Mouse (Mus musculus) kidney, adult 8-10 months (tissue): ENCODE results near the gene Uhrf1.
A peak's percentile ranks its signal among the peaks of the same experiment; 100 is the strongest.

ENCODE experiments used
- DNase-seq, 2 experiments: peaks; one replicate each; pipeline ENCODE4 v3.0.0; 2022

The Uhrf1 gene

DNA sequence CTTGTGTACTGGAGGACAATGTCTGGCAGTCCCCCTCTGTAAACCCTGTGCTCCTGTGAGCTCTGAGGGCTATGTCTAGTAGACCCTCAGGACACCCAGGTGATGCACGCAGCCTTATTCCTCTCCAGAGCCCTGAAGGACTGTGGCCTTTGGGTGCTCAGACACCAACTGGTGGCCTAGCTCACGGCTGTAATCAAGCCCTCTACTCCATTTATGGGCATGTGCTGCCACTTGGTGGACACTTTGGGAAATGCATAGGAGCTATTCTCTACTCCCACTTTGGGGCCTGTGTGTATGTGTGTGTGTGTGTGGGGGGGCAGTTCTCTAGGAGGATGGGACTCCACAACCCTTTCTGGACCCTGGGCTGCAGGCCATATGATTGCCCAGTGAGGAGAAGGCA is 47.6 kb downstream of the Uhrf1 start:
- DNase-seq = peak; percentile 45 to 82

DNA sequence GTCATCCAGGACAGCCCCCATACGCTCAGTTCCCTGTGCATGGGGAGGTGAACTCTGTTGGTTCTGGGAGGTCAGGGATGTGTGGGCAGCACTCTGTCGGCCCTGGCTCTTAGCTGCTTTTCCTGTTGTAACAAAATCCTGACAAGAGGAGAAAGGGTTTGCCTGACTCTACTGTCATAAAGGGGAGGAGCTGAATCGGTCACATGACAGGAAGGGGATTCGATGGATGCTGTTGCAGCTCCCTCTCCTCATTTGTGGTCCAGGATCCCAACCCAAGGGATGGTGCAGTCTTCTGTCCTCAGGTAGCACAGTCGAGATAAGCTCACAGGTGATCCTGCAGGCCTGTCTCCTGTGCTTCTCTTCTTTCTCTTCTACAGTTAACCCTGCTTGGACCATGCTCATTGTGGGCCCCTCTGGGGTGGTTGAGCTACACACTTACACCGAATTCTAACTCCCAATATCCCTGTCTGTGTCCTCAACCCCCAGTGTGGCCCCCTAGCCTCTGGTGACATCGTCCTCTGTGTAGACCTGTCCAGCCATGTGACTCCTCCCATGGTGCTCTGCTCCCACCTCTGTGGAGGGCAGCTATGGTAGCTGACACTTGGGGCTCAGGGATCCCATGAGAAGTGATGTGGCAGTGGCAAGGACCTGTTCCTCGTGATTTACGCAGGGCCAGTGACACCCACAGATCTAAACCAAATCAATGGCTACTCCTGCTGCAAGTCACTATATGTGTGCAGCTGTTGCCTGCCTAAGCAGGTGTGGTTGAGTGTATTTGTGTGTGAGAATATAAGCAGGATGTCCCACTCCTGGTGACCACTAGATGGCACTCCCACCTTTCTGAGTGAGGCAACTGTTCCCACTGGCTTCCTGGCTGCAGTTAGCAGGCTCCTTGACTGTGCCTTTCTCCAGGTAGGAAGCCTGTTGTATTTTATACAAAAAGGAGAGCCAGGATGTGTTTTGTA is 54.1 kb downstream of the Uhrf1 start:
- DNase-seq = peak; percentile 55 to 77

DNA sequence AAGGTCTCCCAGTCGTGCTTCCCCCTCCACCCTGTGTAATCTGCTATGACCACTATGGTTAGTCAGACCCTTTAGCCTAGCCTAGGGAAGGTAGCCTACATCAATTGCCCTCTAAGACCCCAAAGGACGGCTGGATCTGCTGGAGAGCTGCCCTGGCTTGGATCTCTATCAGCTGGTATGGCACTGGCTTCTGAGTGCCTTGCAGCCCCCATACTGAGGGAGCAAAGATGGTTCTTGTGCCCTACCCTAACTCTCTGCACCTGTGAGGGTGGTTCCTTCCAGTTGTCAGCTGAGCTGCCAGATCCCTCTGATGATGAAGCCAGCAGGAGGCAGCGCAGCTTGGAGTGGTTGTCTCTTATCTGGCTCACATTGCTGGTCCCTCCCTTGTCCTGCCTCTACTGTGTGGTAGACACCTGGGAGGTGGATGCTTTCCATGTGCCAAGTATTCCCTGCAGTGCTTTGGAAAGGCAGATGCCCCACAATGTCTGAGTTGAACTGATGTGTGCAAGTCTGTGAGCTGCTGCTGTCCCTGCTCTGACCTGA is 56.1 kb downstream of the Uhrf1 start:
- DNase-seq = no peak

DNA sequence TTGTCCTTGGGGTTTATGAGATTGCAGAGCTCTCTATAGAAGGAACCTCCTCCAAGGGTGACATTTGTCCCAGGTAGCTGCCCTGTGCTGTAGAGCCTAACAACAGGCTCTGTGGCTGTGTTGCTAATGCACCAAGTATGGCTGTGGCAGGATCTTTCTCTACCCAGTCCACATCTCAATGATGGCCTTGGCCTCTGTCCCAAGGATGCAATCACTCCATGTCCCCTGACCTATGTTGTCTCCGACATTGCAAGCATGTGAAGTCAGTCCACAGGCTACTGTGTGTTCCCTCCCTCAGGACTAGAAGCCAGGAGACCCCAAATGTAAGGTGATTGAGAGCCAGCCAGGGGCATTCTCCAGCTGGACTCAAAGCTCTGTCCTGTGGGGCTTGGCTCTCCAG is 56.7 kb downstream of the Uhrf1 start:
- no peak for DNase-seq

DNA sequence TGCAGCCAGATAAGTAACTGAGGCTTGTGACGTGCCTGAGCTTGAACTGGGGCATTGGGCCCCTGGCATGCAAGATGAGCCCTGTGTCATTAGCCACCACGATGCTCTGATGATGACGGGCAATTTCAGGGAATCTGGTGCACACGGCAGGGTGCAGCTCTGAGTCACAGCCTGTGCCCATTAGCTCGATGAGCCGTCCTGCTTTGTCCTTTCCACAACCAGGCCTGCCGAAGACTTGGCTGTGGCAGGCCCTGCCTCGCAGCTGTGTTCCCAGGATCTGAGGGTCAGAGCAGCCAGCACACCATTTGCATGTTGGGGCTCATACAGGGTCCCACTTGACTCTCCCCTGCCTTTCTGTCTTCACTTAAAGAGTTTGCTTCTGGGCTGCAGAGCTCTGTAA is 57.3 kb downstream of the Uhrf1 start:
- DNase-seq = no peak

DNA sequence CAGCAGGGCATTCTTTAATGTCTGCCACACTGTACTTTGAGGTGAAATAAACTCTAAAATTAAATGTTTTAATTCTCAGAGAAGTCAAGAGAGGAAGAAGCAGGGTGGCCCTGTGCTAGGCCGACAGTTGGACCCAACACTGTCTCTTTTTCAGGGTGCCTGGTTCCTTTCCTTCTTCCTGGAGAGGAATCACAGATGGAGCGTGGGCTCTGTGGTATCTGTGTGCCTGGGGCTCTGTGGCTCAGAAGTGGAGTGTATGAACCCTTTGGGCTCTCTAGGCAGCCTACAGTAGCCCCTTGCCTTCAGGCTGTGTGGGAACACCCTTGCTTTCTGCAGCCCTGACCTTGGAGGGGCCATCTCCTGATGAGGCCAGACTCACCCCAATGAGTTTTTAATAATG is 58.4 kb downstream of the Uhrf1 start:
- no peak for DNase-seq

DNA sequence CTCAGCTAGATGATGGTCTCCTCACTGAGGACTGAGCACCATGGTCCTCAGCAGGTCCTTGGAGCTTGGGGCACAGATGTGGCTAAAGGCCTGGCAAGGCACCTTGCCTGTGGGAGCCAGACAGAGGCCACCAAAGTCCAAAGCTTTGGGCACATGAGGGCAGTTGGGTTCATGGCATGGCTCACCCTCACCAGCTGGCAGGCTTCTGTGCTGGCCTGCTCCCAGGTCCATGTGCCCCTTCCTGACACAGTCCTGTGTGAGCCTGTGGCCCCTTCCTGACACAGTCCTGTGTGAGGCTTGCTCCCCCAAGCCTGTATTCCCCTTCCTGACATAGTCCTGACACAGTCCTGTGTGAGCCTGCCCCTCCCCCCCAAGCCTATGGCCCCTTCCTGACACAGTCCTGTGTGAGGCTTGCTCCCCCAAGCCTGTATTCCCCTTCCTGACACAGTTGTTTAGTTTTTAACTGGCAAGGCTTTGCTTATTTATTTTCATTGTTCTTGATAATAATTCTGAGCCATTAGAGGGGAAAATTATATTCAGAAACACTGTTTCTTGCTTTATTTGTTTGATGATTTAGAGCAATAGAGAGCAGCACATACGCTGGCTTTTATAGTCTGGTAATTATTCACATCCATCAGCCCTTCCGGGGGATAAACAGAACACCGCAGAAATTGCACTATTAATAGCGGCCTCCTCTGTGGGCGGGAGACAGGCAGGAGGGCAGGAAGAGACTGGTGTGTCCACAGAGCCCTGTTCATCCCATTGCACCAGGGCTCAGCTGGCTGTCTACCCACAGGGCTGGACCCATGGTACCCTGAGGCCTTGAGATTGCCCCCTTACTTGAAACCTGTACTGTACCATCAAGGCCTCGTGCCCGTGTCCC is 62.9 kb downstream of the Uhrf1 start:
- DNase-seq = no peak

DNA sequence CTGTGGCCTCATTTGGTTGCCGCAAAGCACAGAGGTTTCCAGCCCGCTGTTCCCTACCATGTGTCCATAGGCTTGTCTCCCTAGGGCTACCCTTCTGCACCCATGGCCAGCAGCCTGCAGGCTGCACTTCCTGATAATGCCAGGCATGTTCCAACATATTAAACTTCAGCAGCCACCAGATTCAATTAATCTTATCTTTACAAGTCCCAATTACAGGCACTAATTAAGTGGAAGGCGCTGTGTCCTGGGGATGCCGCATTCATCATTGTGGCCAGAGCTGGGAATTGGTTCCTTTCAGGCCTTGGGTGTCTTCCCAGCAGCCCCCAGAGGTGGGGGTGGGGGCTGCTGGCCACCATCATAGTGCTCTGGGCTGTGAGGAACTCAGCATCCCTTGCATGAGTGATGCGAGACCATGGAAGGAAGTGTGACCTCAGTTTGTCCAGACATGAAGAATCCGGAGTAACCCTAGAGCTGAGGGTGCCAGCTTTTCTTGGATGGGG is 65.2 kb downstream of the Uhrf1 start:
- DNase-seq = no peak

DNA sequence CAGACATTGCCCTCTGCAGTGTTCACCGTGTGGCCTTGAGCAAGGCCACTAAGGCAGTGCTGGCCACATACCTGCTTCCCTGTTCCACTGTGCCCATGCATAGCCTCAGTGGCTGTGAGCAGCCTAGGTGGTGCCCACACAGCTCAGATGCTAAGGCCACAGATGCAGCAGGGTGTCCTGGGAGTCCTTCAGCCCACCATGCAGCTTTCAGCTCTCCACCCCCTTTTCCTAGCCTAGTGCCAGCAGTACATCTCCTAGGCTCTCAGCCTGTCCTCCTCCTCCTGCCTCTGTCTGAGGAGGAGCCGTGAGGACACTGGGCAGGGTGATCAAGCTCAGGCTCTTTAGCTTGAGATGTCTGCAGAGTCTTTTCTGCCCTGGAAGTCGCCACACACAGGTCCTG is 67.0 kb downstream of the Uhrf1 start:
- DNase-seq = no peak

DNA sequence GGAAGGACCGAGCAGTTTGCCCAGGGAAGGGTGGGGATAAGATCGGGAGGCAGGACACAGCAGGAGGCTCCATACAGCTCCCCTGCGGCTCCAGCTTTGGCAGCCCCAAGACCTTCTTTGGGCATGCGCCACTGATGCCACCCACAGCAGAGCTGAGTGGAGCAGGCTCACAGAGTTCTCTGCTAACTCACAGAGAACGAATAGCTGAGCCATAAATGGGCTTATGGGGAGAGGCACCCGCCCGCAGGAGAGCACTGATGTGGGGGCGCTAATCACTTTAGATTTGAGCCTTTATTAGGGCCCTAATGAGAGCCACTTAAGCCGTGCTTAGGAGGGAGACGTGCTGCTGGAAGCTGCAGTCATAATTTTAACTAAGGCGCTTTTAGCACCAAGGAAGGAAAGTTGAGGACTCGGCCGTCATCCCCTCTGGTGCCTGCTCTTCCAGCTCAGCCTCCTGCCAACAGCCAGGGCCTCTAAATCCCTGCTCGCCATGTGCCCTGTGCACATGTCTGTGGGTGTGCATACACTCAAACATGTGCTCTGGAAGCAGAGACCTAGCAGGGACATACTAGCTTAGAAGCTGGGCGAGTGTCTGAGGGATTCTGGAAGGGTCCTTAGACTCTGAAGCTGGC is 68.0 kb downstream of the Uhrf1 start:
- no peak for DNase-seq

DNA sequence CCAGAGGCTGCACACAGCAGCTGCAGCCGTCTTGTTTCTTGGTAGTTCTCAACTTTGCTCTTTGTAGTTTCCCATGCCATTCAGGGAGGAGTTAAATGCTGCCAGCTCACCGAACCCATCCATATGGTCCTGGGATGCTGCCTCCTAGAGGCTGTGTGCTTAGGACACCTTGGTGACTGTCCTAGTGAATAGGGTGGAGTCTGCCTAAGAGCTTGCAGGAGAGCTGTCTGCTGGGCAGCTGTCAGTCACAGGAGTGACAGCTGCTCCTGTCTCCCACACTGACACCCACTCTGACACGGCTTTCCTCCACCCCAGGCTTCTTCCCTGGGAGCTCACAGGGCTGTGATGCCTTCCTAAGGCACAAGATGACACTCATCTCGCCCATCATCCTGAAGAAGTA is 69.0 kb downstream of the Uhrf1 start:
- DNase-seq = no peak
